Mouse (Mus musculus): Measurements from ENCODE around the gene Hip1r. TPM values are rescaled to one million over a fixed set of nuclear protein-coding genes. Genes with fewer than 3 reads are reported as not detected.

Gene Hip1r
- total and polyA plus RNA-seq, 3 experiments = 7.9 to 21.7 (median 14.9) TPM

DNA sequence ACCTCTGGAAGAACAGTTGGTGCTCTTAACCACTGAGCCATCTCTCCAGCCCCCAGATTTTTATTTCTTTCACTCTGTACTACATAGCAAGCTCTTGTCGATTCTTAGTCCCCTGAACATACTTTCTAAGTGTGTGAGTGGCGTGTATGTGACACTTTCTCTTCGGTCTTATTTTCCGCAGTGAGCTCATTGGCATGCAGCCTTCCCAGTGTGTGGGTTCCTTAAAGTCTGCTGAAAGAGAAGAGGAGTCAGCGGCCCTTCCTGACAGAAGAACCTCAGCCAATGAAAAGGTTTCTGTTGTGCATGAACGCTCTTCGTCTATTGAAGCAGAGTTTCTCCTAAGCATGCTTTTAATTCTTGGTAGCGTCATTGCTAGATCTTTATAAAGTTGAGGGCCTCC lies 16.2 kb upstream of the Hip1r start:
- Histone ChIP-seq H3K27me3 (ENCODE audit: insufficient read depth, low read length) (peaks cover 29% of the 10 kb centered on the region), H3K9me3 (replicated peaks) (no peaks in the 10 kb centered on the region), H3K4me1 (ENCODE audit: insufficient read depth, low read depth, low read length) (no peaks in the 10 kb centered on the region), H3K36me3 (replicated peaks) (no peaks in the 10 kb centered on the region), H3K4me3 (ENCODE audit: low read depth, low read length) (no peak overlapping the region)
- TF ChIP-seq CTCF (IDR thresholded peaks at IDR 0.05; ENCODE audit: low read depth, low read length) = no peak
- no peak for TF ChIP-seq TAL1 (conservative IDR thresholded peaks at IDR 0.05; ENCODE audit: low read depth, low read length)
- no peak for DNase-seq (ENCODE audit: low spot score)
- ATAC-seq (ENCODE audit: extremely low read depth, insufficient number of reproducible peaks, low FRiP score, poor library complexity, severe bottlenecking) = no peak

GRCm38 (mm10) chr5:123959018-123959417 lies 14.4 kb upstream of the Hip1r start:
- no peak for ATAC-seq (ENCODE audit: extremely low read depth, insufficient number of reproducible peaks, low FRiP score, poor library complexity, severe bottlenecking)
- Histone ChIP-seq H3K4me3 (ENCODE audit: low read depth, low read length) (no peak overlapping the region), H3K27me3 (ENCODE audit: insufficient read depth, low read length) (peaks cover 29% of the 10 kb centered on the region), H3K9me3 (replicated peaks) (no peaks in the 10 kb centered on the region), H3K36me3 (replicated peaks) (no peaks in the 10 kb centered on the region), H3K4me1 (ENCODE audit: insufficient read depth, low read depth, low read length) (no peaks in the 10 kb centered on the region)
- no peak for DNase-seq (ENCODE audit: low spot score)
- TF ChIP-seq CTCF (IDR thresholded peaks at IDR 0.05; ENCODE audit: low read depth, low read length) (no peak), GATA2 (IDR thresholded peaks at IDR 0.05; ENCODE audit: borderline replicate concordance, low read depth, low read length) (no peak), TAL1 (conservative IDR thresholded peaks at IDR 0.05; ENCODE audit: low read depth, low read length) (no peak), POLR2AphosphoS5 (IDR thresholded peaks at IDR 0.05; ENCODE audit: insufficient replicate concordance, low read depth, low read length) (no peak), GATA1 (IDR thresholded peaks at IDR 0.05; ENCODE audit: borderline replicate concordance, low read length) (no peak)

DNA sequence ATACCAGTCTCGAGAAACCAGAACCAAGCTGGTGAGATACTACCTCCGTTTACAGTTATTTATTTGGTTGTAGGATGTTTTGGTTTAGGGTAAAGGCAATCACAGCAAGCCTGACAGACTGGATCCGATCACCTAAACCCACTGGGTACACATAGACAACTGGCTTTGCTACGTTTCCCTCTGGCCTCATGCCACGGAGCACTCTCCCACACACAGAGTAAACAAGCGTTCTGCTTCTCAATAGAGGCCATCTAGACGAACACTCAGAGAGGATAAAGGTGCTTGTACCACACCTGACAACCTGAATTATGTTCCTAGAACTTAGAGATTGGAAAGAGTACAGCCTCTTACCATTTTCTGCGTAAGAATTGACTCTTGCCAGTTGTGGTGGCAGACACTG lies 13.3 kb upstream of the Hip1r start:
- DNase-seq (ENCODE audit: low spot score) (no peak), ATAC-seq (ENCODE audit: extremely low read depth, insufficient number of reproducible peaks, low FRiP score, poor library complexity, severe bottlenecking) (no peak)
- TF ChIP-seq POLR2AphosphoS5 (IDR thresholded peaks at IDR 0.05; ENCODE audit: insufficient replicate concordance, low read depth, low read length) = no peak
- no peak for TF ChIP-seq GATA2 (IDR thresholded peaks at IDR 0.05; ENCODE audit: borderline replicate concordance, low read depth, low read length)
- TF ChIP-seq GATA1 (IDR thresholded peaks at IDR 0.05; ENCODE audit: borderline replicate concordance, low read length) = no peak
- no peak for TF ChIP-seq TAL1 (conservative IDR thresholded peaks at IDR 0.05; ENCODE audit: low read depth, low read length)
- no peak for TF ChIP-seq CTCF (IDR thresholded peaks at IDR 0.05; ENCODE audit: low read depth, low read length)
- no peak overlapping the region for H3K4me3 ChIP-seq (ENCODE audit: low read depth, low read length)
- no peaks in the 10 kb centered on the region for H3K9me3 ChIP-seq (replicated peaks)
- peaks cover 33% of the 10 kb centered on the region for H3K27me3 ChIP-seq (ENCODE audit: insufficient read depth, low read length)
- H3K4me1 ChIP-seq (ENCODE audit: insufficient read depth, low read depth, low read length) = no peaks in the 10 kb centered on the region
- H3K36me3 ChIP-seq (replicated peaks) = no peaks in the 10 kb centered on the region

GRCm38 (mm10) chr5:123961046-123961445 lies 12.4 kb upstream of the Hip1r start:
- Histone ChIP-seq H3K4me3 (ENCODE audit: low read depth, low read length) (no peak overlapping the region), H3K4me1 (ENCODE audit: insufficient read depth, low read depth, low read length) (no peaks in the 10 kb centered on the region), H3K9me3 (replicated peaks) (no peaks in the 10 kb centered on the region), H3K27me3 (ENCODE audit: insufficient read depth, low read length) (peaks cover 37% of the 10 kb centered on the region), H3K36me3 (replicated peaks) (no peaks in the 10 kb centered on the region)
- no peak for TF ChIP-seq GATA1 (IDR thresholded peaks at IDR 0.05; ENCODE audit: borderline replicate concordance, low read length)
- no peak for TF ChIP-seq GATA2 (IDR thresholded peaks at IDR 0.05; ENCODE audit: borderline replicate concordance, low read depth, low read length)
- no peak for TF ChIP-seq POLR2AphosphoS5 (IDR thresholded peaks at IDR 0.05; ENCODE audit: insufficient replicate concordance, low read depth, low read length)
- no peak for TF ChIP-seq TAL1 (conservative IDR thresholded peaks at IDR 0.05; ENCODE audit: low read depth, low read length)
- no peak for TF ChIP-seq CTCF (IDR thresholded peaks at IDR 0.05; ENCODE audit: low read depth, low read length)
- DNase-seq (ENCODE audit: low spot score) (no peak), ATAC-seq (ENCODE audit: extremely low read depth, insufficient number of reproducible peaks, low FRiP score, poor library complexity, severe bottlenecking) (no peak)

- no peaks in the 10 kb centered on the region for H3K9me3 ChIP-seq (replicated peaks)
- peaks cover 30% of the 10 kb centered on the region for H3K27me3 ChIP-seq (ENCODE audit: insufficient read depth, low read length)
- DNase-seq (ENCODE audit: low spot score) = no peak
- no peak for TF ChIP-seq GATA2 (IDR thresholded peaks at IDR 0.05; ENCODE audit: borderline replicate concordance, low read depth, low read length)
- TF ChIP-seq GATA1 (IDR thresholded peaks at IDR 0.05; ENCODE audit: borderline replicate concordance, low read length) = no peak
- no peak for TF ChIP-seq TAL1 (conservative IDR thresholded peaks at IDR 0.05; ENCODE audit: low read depth, low read length)
- TF ChIP-seq CTCF (IDR thresholded peaks at IDR 0.05; ENCODE audit: low read depth, low read length) = no peak
- no peak for TF ChIP-seq POLR2AphosphoS5 (IDR thresholded peaks at IDR 0.05; ENCODE audit: insufficient replicate concordance, low read depth, low read length)
- no peak for ATAC-seq (ENCODE audit: extremely low read depth, insufficient number of reproducible peaks, low FRiP score, poor library complexity, severe bottlenecking)
- no peaks in the 10 kb centered on the region for H3K36me3 ChIP-seq (replicated peaks)
- H3K4me1 ChIP-seq (ENCODE audit: insufficient read depth, low read depth, low read length) = no peaks in the 10 kb centered on the region
- no peak overlapping the region for H3K4me3 ChIP-seq (ENCODE audit: low read depth, low read length)
These were observed 9.2 kb upstream of the Hip1r start for GRCm38 (mm10) chr5:123964208-123964607.

DNA sequence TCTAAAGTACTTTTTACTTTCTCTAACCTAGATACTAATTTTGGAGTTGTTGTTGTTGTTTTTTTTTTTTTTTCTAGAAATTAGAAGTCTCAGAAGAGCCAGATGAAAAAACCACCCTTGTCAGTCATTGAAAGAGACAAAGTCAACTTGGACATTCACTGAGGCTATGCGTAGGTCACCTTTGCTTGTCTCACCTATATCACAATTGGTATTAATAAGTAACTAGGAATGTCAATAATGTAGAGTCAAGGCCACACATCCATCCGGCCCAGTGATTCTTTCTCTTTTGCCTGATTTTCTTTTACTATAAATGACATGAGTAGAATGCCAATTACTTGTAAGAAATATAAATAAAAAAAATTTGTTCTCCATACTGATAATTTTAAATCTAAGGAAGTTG lies 6.7 kb upstream of the Hip1r start:
- no peak for DNase-seq (ENCODE audit: low spot score)
- H3K36me3 ChIP-seq (replicated peaks) = no peaks in the 10 kb centered on the region
- ATAC-seq (ENCODE audit: extremely low read depth, insufficient number of reproducible peaks, low FRiP score, poor library complexity, severe bottlenecking) = no peak
- no peak for TF ChIP-seq GATA1 (IDR thresholded peaks at IDR 0.05; ENCODE audit: borderline replicate concordance, low read length)
- TF ChIP-seq TAL1 (conservative IDR thresholded peaks at IDR 0.05; ENCODE audit: low read depth, low read length) = no peak
- TF ChIP-seq GATA2 (IDR thresholded peaks at IDR 0.05; ENCODE audit: borderline replicate concordance, low read depth, low read length) = no peak
- no peak for TF ChIP-seq CTCF (IDR thresholded peaks at IDR 0.05; ENCODE audit: low read depth, low read length)
- no peak for TF ChIP-seq POLR2AphosphoS5 (IDR thresholded peaks at IDR 0.05; ENCODE audit: insufficient replicate concordance, low read depth, low read length)
- H3K27me3 ChIP-seq (ENCODE audit: insufficient read depth, low read length) = peaks cover 39% of the 10 kb centered on the region
- no peaks in the 10 kb centered on the region for H3K4me1 ChIP-seq (ENCODE audit: insufficient read depth, low read depth, low read length)
- H3K9me3 ChIP-seq (replicated peaks) = no peaks in the 10 kb centered on the region
- H3K4me3 ChIP-seq (ENCODE audit: low read depth, low read length) = no peak overlapping the region

DNA sequence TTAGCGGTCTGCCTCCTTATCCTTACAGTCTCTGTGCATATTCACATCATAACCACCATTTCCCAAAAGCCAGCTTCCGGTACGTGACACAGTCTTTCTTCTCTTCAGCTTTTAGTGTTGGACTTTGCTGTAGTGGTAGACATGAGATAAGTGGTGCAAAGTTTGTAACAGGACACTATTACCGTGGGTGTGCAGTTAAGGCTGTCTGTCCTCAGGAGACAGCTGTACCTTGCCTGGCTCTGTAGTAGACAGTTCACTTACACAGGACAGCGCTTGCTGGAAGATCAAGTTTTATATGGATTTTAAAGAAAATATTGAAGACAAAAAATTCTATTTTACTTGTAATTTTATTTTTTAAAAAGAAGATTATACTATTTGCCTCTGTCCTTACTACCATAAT lies 5.0 kb upstream of the Hip1r start:
- H3K9me3 ChIP-seq (replicated peaks) = no peaks in the 10 kb centered on the region
- H3K27me3 ChIP-seq (ENCODE audit: insufficient read depth, low read length) = peaks cover 51% of the 10 kb centered on the region
- no peaks in the 10 kb centered on the region for H3K36me3 ChIP-seq (replicated peaks)
- no peak for ATAC-seq (ENCODE audit: extremely low read depth, insufficient number of reproducible peaks, low FRiP score, poor library complexity, severe bottlenecking)
- DNase-seq (ENCODE audit: low spot score) = no peak
- H3K4me1 ChIP-seq (ENCODE audit: insufficient read depth, low read depth, low read length) = peaks cover 5% of the 10 kb centered on the region
- TF ChIP-seq CTCF (IDR thresholded peaks at IDR 0.05; ENCODE audit: low read depth, low read length) = no peak
- no peak for TF ChIP-seq POLR2AphosphoS5 (IDR thresholded peaks at IDR 0.05; ENCODE audit: insufficient replicate concordance, low read depth, low read length)
- no peak for TF ChIP-seq TAL1 (conservative IDR thresholded peaks at IDR 0.05; ENCODE audit: low read depth, low read length)
- no peak for TF ChIP-seq GATA2 (IDR thresholded peaks at IDR 0.05; ENCODE audit: borderline replicate concordance, low read depth, low read length)
- no peak for TF ChIP-seq GATA1 (IDR thresholded peaks at IDR 0.05; ENCODE audit: borderline replicate concordance, low read length)
- H3K4me3 ChIP-seq (ENCODE audit: low read depth, low read length) = no peak overlapping the region
